Mouse (Mus musculus) lung, embryonic 15.5 days (tissue): ENCODE results near the gene Itih5. TPM values are rescaled to one million over a fixed set of nuclear protein-coding genes. Genes with fewer than 3 reads are reported as not detected.

Experiments used
- ATAC-seq: fragments of 200-750 bp; cut with Nextera tagmentation; 2 replicates; pipeline ENCODE4 v1.8.0; 2017; ENCODE audit warnings: moderate number of reproducible peaks, borderline replicate concordance; ENCODE audit not compliant: low FRiP score, low TSS enrichment; ENCODE audit errors: extremely low read depth
- H3K27ac ChIP-seq: fragments of 300-500 bp; sonication (generic); 2 replicates; pipeline ENCODE4 v1.5.1; 2015; ENCODE audit warnings: moderate library complexity, mild to moderate bottlenecking, inconsistent platforms
- H3K27me3 ChIP-seq: fragments of 300-500 bp; sonication (generic); 2 replicates; pipeline ENCODE4 v1.6.1; 2015; ENCODE audit warnings: inconsistent platforms
- H3K36me3 ChIP-seq: fragments of 300-500 bp; sonication (generic); 2 replicates; pipeline ENCODE4 v1.6.1; 2015; ENCODE audit warnings: inconsistent platforms
- H3K4me1 ChIP-seq: fragments of 300-500 bp; sonication (generic); 2 replicates; pipeline ENCODE4 v1.6.1; 2015; ENCODE audit warnings: inconsistent platforms
- H3K4me2 ChIP-seq: fragments of 300-500 bp; sonication (generic); 2 replicates; pipeline ENCODE4 v1.6.1; 2015; ENCODE audit warnings: inconsistent platforms, mild to moderate bottlenecking, moderate library complexity
- H3K4me3 ChIP-seq: fragments of 300-500 bp; sonication (generic); 2 replicates; pipeline ENCODE4 v1.5.1; 2015; ENCODE audit warnings: mild to moderate bottlenecking, inconsistent platforms
- H3K9ac ChIP-seq: fragments of 300-500 bp; sonication (generic); 2 replicates; pipeline ENCODE4 v1.6.1; 2015; ENCODE audit warnings: inconsistent platforms
- H3K9me3 ChIP-seq: fragments of 300-500 bp; sonication (generic); 2 replicates; pipeline ENCODE4 v1.6.1; 2016; ENCODE audit warnings: inconsistent platforms
- WGBS: fragments of 180-500 bp; shearing (Covaris S2); methylation state at CpG from one replicate; pipeline ENCODE4 v1.1.7; 2015; 5-methylcytosine and 5-hydroxymethylcytosine counted together
- polyA plus RNA-seq: library from polyadenylated mRNA; unstranded; fragments of >200 nt; fragmentation: Nextera tagmentation; extraction: Ambion mirVana; gene quantifications from 2 replicates; pipeline ENCODE4 v1.2.1, GENCODE M21; 2015

Itih5 gene
- polyA plus RNA-seq, 1 experiment from 2014 or later: 5.1 TPM

GRCm38 (mm10) chr2:10193553-10193952 is 40.2 kb downstream of the Itih5 start:
- 31% methylated on average over 3 of the region's 3 CpGs for WGBS
- ATAC-seq: no peak; the same call in 1 of the 2 replicates
- no peaks in the 10 kb centered on the region for H3K9me3 ChIP-seq
- no peak overlapping the region for H3K4me2 ChIP-seq
- no peaks in the 10 kb centered on the region for H3K4me1 ChIP-seq
- H3K27ac ChIP-seq: no peak overlapping the region
- no peak overlapping the region for H3K9ac ChIP-seq
- H3K4me3 ChIP-seq: no peak overlapping the region
- H3K27me3 ChIP-seq: no peaks in the 10 kb centered on the region
- no peaks in the 10 kb centered on the region for H3K36me3 ChIP-seq

GRCm38 (mm10) chr2:10195162-10195561 is 41.8 kb downstream of the Itih5 start:
- WGBS: 81% methylated on average over 3 of the region's 3 CpGs

GRCm38 (mm10) chr2:10199326-10199725 is 46.0 kb downstream of the Itih5 start:
- 64% methylated on average over 2 of the region's 2 CpGs for WGBS

More at GRCm38 (mm10) chr2:10195162-10195561, 41.8 kb downstream of the Itih5 start:
- no peaks in the 10 kb centered on the region for H3K9me3 ChIP-seq
- no peak overlapping the region for H3K27ac ChIP-seq
- H3K4me2 ChIP-seq: no peak overlapping the region
- no peaks in the 10 kb centered on the region for H3K27me3 ChIP-seq
- H3K36me3 ChIP-seq: no peaks in the 10 kb centered on the region
- no peaks in the 10 kb centered on the region for H3K4me1 ChIP-seq
- H3K4me3 ChIP-seq: no peak overlapping the region
- H3K9ac ChIP-seq: no peak overlapping the region
- ATAC-seq: no peak

GRCm38 (mm10) chr2:10200736-10201285 is 47.4 kb downstream of the Itih5 start:
- no peaks in the 10 kb centered on the region for H3K9me3 ChIP-seq
- no peak overlapping the region for H3K4me3 ChIP-seq
- H3K4me2 ChIP-seq: no peak overlapping the region
- no peaks in the 10 kb centered on the region for H3K27me3 ChIP-seq
- H3K9ac ChIP-seq: no peak overlapping the region
- no peaks in the 10 kb centered on the region for H3K4me1 ChIP-seq
- WGBS: 53% methylated on average over 3 of the region's 3 CpGs
- no peak overlapping the region for H3K27ac ChIP-seq
- no peak for ATAC-seq
- no peaks in the 10 kb centered on the region for H3K36me3 ChIP-seq

More at GRCm38 (mm10) chr2:10199326-10199725, 46.0 kb downstream of the Itih5 start:
- H3K27me3 ChIP-seq: no peaks in the 10 kb centered on the region
- H3K4me1 ChIP-seq: no peaks in the 10 kb centered on the region
- H3K4me3 ChIP-seq: no peak overlapping the region
- ATAC-seq: no peak
- H3K4me2 ChIP-seq: no peak overlapping the region
- H3K9ac ChIP-seq: no peak overlapping the region
- no peaks in the 10 kb centered on the region for H3K9me3 ChIP-seq
- no peaks in the 10 kb centered on the region for H3K36me3 ChIP-seq
- no peak overlapping the region for H3K27ac ChIP-seq

- no peak for ATAC-seq
- Histone ChIP-seq H3K27ac (no peak overlapping the region), H3K36me3 (no peaks in the 10 kb centered on the region), H3K9me3 (no peaks in the 10 kb centered on the region), H3K4me2 (no peak overlapping the region), H3K27me3 (no peaks in the 10 kb centered on the region), H3K4me1 (no peaks in the 10 kb centered on the region), H3K9ac (no peak overlapping the region), H3K4me3 (no peak overlapping the region)
- 64% methylated on average over 3 of the region's 3 CpGs for WGBS
These were observed 50.9 kb downstream of the Itih5 start for GRCm38 (mm10) chr2:10204301-10204700.

- 80% methylated on average over 12 of the region's 12 CpGs for WGBS
These were observed 60.1 kb downstream of the Itih5 start for GRCm38 (mm10) chr2:10213468-10213867.

GRCm38 (mm10) chr2:10215876-10216565 is 62.6 kb downstream of the Itih5 start:
- H3K4me1 ChIP-seq: peaks cover 12% of the 10 kb centered on the region; the same call in 1 of the 2 replicates
- no peaks in the 10 kb centered on the region for H3K9me3 ChIP-seq
- H3K9ac ChIP-seq: no peak overlapping the region
- H3K4me2 ChIP-seq: no peak overlapping the region
- ATAC-seq: peak; percentile 17; the same call in 1 of the 2 replicates
- 72% methylated on average over 7 of the region's 7 CpGs for WGBS
- H3K4me3 ChIP-seq: no peak overlapping the region
- H3K27me3 ChIP-seq: no peaks in the 10 kb centered on the region
- H3K27ac ChIP-seq: peak overlapping the region; percentile 20; the same call in 1 of the 2 replicates
- H3K36me3 ChIP-seq: no peaks in the 10 kb centered on the region

More at GRCm38 (mm10) chr2:10213468-10213867, 60.1 kb downstream of the Itih5 start:
- H3K4me3 ChIP-seq: no peak overlapping the region
- no peak overlapping the region for H3K27ac ChIP-seq
- H3K36me3 ChIP-seq: no peaks in the 10 kb centered on the region
- H3K9ac ChIP-seq: no peak overlapping the region
- no peaks in the 10 kb centered on the region for H3K9me3 ChIP-seq
- H3K4me1 ChIP-seq: peaks cover 12% of the 10 kb centered on the region; the same call in 1 of the 2 replicates
- no peak for ATAC-seq
- H3K27me3 ChIP-seq: no peaks in the 10 kb centered on the region
- no peak overlapping the region for H3K4me2 ChIP-seq

GRCm38 (mm10) chr2:10216566-10217247 is 63.3 kb downstream of the Itih5 start:
- H3K4me2 ChIP-seq: no peak overlapping the region
- H3K36me3 ChIP-seq: no peaks in the 10 kb centered on the region
- ATAC-seq: peak; percentile 75
- no peak overlapping the region for H3K9ac ChIP-seq
- WGBS: 41% methylated on average over 7 of the region's 7 CpGs
- H3K9me3 ChIP-seq: no peaks in the 10 kb centered on the region
- no peak overlapping the region for H3K4me3 ChIP-seq
- peak overlapping the region; percentile 25 for H3K27ac ChIP-seq
- no peaks in the 10 kb centered on the region for H3K27me3 ChIP-seq
- H3K4me1 ChIP-seq: peaks cover 12% of the 10 kb centered on the region; the same call in 1 of the 2 replicates

GRCm38 (mm10) chr2:10221862-10222261 is 68.5 kb downstream of the Itih5 start:
- no peaks in the 10 kb centered on the region for H3K36me3 ChIP-seq
- H3K4me3 ChIP-seq: no peak overlapping the region
- no peak overlapping the region for H3K9ac ChIP-seq
- no peak overlapping the region for H3K27ac ChIP-seq
- H3K4me2 ChIP-seq: no peak overlapping the region
- 56% methylated on average over 4 of the region's 4 CpGs for WGBS
- peaks cover 6% of the 10 kb centered on the region; the same call in 1 of the 2 replicates for H3K4me1 ChIP-seq
- ATAC-seq: no peak
- no peaks in the 10 kb centered on the region for H3K9me3 ChIP-seq
- no peaks in the 10 kb centered on the region for H3K27me3 ChIP-seq

- Histone ChIP-seq H3K4me3 (no peak overlapping the region), H3K9me3 (no peaks in the 10 kb centered on the region), H3K27ac (no peak overlapping the region), H3K4me2 (no peak overlapping the region), H3K4me1 (no peaks in the 10 kb centered on the region), H3K9ac (no peak overlapping the region), H3K27me3 (no peaks in the 10 kb centered on the region), H3K36me3 (no peaks in the 10 kb centered on the region)
- WGBS: 67% methylated on average over 1 of the region's 1 CpGs
- ATAC-seq: no peak
These were observed 73.5 kb downstream of the Itih5 start for GRCm38 (mm10) chr2:10226907-10227306.

- Histone ChIP-seq H3K4me2 (no peak overlapping the region), H3K9me3 (no peaks in the 10 kb centered on the region), H3K4me3 (no peak overlapping the region), H3K4me1 (no peaks in the 10 kb centered on the region), H3K27ac (no peak overlapping the region), H3K9ac (no peak overlapping the region), H3K27me3 (no peaks in the 10 kb centered on the region), H3K36me3 (no peaks in the 10 kb centered on the region)
- ATAC-seq: no peak
- WGBS: 70% methylated on average over 6 of the region's 6 CpGs
These were observed 78.6 kb downstream of the Itih5 start for GRCm38 (mm10) chr2:10231971-10232370.

- no peak overlapping the region for H3K27ac ChIP-seq
- H3K9me3 ChIP-seq: no peaks in the 10 kb centered on the region
- no peaks in the 10 kb centered on the region for H3K36me3 ChIP-seq
- no peak overlapping the region for H3K4me3 ChIP-seq
- no peak overlapping the region for H3K4me2 ChIP-seq
- no peak for ATAC-seq
- no peaks in the 10 kb centered on the region for H3K27me3 ChIP-seq
- no peak overlapping the region for H3K9ac ChIP-seq
- WGBS: 93% methylated on average over 2 of the region's 2 CpGs
- no peaks in the 10 kb centered on the region for H3K4me1 ChIP-seq
These were observed 83.2 kb downstream of the Itih5 start for GRCm38 (mm10) chr2:10236554-10236953.
